Mouse (Mus musculus): Measurements from ENCODE around the gene Mmd. TPM values are rescaled to one million over a fixed set of nuclear protein-coding genes. Genes with fewer than 3 reads are reported as not detected.
A peak's percentile ranks its signal among the peaks of the same experiment; 100 is the strongest.

Mmd gene
- 100 to 1,000 TPM in 1 of 4 experiments, 10 to 100 TPM in 3; 47.3 to 193 (median 87.0) TPM for total RNA-seq (2022)

GRCm38 (mm10) chr11:90249025-90249650 is at the start of gene Mmd:
Mmd (plus strand) TSS chr11:90249456.
- peak; percentile 98 for DNase-seq

DNA sequence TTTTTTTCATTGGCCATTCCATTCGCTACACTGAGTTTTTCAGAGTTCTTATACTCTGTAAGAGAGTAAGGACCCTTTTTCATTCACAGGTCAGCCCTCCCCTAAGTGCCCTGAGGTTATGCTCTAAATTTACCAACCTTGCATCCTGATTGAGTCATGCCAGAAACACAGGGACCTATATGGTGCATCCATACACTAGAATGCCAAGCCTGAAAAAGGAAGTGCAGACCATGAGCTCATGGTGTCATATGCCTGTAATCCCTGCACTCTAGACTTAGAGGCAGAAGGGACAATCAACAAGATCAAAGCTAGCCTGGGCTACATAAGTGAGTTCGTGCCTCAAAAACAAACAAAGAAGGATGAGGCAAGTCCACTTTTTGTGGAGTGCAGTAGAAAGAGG is 48.4 kb upstream of the Mmd start:
- no peak for DNase-seq

GRCm38 (mm10) chr11:90214246-90214645 is 35.0 kb upstream of the Mmd start:
- DNase-seq = no peak

DNA sequence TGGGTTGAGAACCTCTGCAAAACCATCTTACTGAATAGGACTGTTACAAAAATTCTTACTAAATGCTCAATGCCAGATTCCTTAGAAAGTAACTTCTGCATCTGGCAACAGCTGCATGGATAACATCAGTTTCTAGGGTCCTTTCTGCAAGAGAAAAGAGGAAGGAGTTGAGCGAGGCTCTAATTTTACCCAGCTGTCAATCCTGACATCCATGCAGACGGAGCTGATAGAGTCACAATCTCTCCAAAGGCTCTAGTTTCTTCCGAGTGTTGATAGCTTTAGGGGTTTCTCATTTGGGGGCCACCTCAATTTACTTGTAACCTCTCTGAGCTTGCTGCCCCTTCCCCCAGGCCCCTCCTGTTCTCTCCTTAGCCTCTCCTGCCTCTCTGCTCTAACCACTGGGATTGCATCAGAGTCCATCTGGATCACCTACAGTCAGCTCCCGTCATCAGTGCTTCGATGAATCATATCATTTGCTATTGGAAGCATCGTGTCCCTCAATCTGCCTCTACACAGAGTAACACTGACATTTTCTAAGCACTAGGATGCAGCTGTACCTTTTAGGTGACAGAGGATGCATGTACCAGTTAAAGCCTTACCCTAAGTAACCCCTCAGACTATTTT is 29.1 kb upstream of the Mmd start:
- DNase-seq = no peak

DNA sequence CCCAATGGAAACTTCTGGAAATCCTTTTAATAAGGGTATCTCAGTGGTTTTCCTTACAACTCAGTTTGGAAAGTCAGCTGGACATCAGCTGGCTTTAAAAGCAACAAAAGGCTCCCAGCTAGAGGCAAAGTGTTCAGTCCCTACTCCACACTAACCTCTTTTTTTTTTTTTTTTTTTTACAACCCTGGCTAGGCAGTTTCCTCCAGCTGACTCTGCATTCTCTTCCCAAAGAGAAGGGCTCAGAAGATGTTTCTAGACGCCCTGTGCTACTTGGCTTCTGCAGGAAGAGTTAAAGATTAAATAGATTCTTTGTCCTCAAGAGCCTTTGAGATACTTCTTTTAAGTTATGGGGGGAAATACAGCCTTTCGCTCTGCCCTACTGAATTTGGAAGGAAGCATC is 28.5 kb upstream of the Mmd start:
- no peak for DNase-seq

DNA sequence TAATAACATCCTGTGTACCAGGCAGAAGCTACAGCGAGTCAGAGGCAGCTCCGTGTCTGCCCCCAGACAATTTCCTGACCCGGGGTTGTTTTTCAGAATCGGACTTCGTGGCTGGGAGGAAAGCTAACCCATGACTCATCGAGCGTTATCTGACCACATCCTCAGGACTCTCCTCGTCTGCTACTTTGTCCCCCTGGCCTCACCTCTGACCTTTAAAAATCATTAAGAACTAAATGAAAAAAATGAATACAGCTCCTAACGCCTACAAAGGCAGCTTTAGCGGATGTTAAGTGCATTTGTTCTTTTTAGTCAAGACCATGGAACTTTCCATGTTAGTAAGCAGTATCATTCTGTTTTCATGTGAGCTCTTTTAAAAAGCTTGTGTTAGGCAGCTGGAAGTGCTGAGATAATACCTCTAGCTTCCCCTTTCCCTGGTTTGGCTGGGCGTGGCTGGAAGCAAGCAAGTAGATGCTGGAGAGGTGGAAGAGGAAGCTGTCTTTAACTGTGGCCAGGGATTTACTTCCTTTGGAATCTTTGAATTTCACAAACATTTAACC is 24.3 kb upstream of the Mmd start:
- DNase-seq = peak; percentile 49

DNA sequence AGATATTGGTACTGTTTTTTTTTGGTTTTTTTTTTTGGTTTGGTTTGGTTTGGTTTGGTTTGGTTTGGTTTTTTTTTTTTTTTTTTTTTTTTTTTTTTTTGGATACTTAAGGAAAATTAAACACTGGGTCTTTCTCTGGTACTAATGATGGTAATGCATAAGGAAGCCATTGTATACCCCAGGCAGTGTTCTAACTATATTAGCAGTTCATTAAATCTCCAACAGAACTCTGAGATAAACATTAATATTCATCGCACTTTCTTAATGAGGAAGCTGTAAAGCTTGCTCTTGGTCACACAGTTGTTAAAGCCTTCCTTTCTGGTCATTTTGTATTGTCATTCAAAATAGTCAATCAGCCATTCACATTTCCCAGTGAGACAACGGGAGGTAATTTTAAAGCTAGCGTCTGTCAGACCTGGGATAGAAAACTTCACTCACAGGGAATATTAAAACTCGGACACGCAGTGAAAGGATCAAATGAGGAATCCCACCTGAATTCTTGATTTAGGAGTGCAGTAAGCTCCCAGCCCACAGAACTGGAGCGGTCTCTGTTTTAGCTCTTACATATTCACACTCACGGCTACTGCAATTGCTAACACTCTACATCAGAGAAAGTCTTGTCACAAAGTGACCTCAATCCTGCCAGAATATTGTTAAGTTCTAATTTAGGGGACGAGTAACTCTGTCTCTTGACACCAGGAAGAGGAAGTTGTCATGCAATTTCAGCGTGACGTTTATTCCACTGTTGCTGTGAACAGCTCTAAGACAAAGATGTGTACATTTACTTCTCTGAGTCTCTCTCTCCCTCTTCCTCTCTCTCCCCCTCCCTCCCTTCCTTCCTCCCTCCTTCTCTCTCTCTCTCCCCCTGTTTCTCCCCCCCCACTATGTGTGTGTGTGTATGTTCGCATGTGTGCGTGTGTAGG is 22.0 kb upstream of the Mmd start:
- DNase-seq = no peak

DNA sequence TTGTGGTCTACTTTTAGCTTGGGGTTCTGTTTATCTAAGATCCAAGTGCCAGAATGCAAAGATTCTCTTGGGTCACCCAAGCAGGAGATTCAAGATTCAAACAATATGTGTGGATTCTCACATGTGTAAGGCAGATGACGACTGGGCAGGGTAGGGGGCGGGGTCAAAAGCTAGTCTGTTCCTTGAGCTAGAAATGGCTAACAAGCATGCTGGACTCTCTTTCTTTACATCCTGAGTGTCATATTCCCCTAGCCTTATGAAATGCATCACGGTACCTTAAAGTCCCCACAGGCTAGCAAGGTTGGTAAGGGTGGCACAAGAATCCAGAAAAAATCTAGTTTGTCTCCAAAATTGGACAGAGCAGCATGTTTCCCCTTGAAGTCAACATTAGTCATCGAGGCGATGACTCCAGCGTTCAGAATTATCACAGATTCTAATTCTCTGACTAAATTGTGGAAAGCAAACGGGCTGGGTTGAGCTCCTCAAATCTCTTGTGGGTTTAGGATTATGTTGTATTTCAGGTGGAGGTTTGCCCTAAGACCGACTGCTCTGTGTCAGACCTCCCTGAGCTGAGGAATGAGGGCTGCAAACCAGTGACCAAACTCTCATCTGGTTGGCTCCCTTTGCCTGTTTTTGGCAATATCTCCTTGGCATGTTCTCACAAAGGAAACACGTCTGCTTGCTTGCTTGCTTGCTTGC is 20.9 kb upstream of the Mmd start:
- DNase-seq = no peak

- no peak for DNase-seq
Observed at GRCm38 (mm10) chr11:90229800-90230199, 19.5 kb upstream of the Mmd start.

DNA sequence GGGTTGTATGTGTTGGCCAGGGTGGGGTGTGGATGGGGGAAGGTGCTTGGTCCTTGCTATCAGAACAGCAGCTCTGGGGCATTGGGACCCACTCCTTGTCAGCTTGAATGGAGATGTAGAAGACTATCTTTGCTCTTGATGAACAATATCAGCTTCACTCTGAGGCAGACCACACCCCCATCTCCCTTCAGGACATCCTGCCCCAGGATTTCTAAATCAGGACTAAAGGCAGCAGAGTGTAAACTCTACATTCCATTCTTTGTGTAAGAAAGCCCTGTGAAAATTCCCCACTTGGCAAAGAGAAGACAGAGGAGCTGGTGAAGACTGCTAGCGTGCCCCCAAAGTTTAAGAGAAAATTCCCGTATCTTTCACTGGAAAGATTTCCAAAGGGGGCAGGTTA is 18.6 kb upstream of the Mmd start:
- no peak for DNase-seq

- DNase-seq = no peak
Observed at GRCm38 (mm10) chr11:90231631-90232030, 17.6 kb upstream of the Mmd start.

GRCm38 (mm10) chr11:90232685-90233084 is 16.6 kb upstream of the Mmd start:
- DNase-seq = no peak

- no peak for DNase-seq
Observed at GRCm38 (mm10) chr11:90235221-90235620, 14.0 kb upstream of the Mmd start.

DNA sequence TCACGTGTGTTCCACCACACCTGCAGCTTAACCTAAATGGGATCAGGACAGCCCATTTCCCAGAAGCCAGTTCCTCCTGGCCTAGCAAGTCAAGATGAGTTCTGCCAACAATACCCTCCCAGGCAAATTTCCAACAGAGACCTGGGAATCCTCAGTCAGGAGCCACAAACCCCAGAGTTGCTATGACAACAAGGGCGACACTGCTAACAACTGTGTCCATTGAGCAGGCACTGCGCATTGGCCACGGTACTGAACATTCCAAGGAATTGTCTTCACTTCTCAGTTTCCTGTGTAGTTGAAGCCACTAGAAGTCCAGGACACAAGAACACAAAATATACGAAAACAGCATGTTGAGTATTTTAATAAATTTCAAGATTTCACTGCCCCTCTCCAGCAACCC is 11.6 kb upstream of the Mmd start:
- DNase-seq = no peak

- DNase-seq = no peak
Observed at GRCm38 (mm10) chr11:90238657-90239056, 10.6 kb upstream of the Mmd start.

- peak; percentile 55 for DNase-seq
Observed at GRCm38 (mm10) chr11:90240652-90241330, 8.5 kb upstream of the Mmd start.

GRCm38 (mm10) chr11:90241874-90242273 is 7.4 kb upstream of the Mmd start:
- DNase-seq = no peak

- DNase-seq = no peak
Observed at GRCm38 (mm10) chr11:90243300-90243699, 6.0 kb upstream of the Mmd start.

DNA sequence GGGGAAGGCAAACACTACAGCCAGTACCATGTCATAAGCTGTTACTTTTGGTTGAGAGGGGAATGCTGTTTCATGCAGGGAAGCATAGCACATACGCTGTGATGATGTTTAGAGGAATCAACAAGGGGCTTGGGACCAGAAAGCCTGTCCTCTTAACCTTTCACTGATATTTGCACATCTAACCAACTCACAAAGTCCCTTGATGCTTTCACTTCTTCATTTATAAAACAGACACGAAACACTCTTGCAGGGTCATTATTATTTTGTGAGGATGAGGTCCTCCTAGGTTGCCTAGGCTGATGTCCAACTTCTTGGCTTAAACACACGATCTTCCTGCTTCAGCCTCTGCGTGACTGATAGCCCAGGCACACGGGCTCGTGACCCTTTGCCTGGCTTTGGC is 3.6 kb upstream of the Mmd start:
- DNase-seq = no peak

GRCm38 (mm10) chr11:90246676-90247075 is 2.6 kb upstream of the Mmd start:
- DNase-seq = no peak

DNA sequence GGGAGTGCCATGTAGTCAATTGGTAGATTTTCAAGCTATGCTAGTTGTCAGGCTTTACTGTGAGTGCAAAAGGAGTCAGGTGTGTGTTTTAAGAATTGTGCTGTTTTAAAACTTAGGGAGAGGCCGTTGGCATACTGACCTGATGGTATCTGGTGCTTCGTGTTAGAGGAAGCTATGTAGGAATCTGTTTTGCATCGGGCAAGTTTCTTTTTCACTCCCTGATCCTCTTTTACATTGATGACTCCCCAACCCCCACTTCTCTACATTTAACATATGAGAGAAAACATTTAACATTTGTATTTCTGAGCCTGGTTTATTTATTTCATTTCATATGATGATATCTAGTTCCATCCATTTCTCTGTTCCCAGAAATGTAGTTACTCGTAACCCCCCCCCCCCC is 1.5 kb upstream of the Mmd start:
- DNase-seq = no peak

DNA sequence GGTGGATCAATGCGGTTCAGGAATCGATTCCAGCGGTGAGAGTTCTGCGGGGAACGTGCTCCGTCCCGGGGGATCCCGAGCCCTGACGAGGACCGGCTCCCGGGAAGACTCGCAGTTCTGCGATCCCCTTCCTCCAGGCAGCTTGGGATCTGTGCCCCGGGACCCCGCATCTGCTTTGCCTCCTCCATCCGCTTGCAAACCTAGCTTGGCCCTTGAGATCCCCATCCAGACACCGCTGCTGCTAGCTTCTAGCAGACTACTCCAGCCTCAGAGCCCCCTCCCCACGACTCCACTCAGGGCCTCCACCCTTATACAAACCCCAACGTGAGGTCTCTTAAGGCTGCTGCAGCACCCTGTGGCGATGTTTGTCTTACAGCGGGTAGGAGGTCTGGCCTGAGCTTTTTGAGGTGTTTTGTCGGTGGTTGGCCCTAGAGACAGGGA is 465 bp downstream of the Mmd start:
- peak; percentile 32 for DNase-seq

Measured in adrenal gland, adult 8-10 months (tissue).